Mouse (Mus musculus): ENCODE data around the gene Ttll11. TPM values are rescaled to one million over a fixed set of nuclear protein-coding genes. Genes with fewer than 3 reads are reported as not detected.

The Ttll11 gene
- polyA plus RNA-seq, 1 experiment from 2014 or later: 1.3 TPM

GRCm38 (mm10) chr2:35736061-35736460 lies 243.7 kb downstream of the Ttll11 start:
- Histone ChIP-seq H3K27me3 (ENCODE audit: control insufficient read depth, insufficient read depth, low read length) (no peaks in the 10 kb centered on the region), H3K4me1 (replicated peaks; ENCODE audit: control insufficient read depth, insufficient read depth, low read length) (no peaks in the 10 kb centered on the region), H3K9ac (ENCODE audit: low read depth, low read length) (no peak overlapping the region), H3K4me2 (replicated peaks; ENCODE audit: low read depth, low read length) (no peak overlapping the region), H3K9me3 (ENCODE audit: control insufficient read depth, low read length) (no peaks in the 10 kb centered on the region), H3K36me3 (ENCODE audit: control insufficient read depth, insufficient read depth, low read length) (no peaks in the 10 kb centered on the region), H3K4me3 (ENCODE audit: low read depth, low read length) (no peak overlapping the region), H3K27ac (ENCODE audit: low read depth, low read length) (no peak overlapping the region)
- ATAC-seq (ENCODE audit: low FRiP score): no peak
- DNase-seq (ENCODE audit: low spot score): no peak
- WGBS: 86% methylated on average over 2 of the region's 2 CpGs

DNA sequence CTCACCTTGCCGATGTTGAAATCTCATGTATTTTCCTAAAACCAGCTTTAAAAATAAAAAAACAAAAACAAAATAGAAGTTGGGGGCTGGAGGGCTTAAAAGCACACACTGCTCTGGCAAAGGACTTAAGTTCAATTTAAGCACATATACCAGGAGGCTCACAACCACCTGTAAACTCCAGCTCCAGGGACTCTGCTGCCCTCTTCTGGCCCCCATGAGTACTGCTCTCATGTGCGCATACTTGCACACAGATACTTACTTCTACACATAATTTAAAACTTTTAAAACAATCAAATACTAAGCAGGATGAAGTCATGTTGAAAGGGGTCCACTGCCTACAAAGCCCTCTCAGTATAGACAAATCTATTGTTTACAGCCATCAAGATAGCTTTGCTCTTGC lies 244.7 kb downstream of the Ttll11 start:
- Histone ChIP-seq H3K4me3 (ENCODE audit: low read depth, low read length) (no peak overlapping the region), H3K27ac (ENCODE audit: low read depth, low read length) (no peak overlapping the region), H3K27me3 (ENCODE audit: control insufficient read depth, insufficient read depth, low read length) (no peaks in the 10 kb centered on the region), H3K9me3 (ENCODE audit: control insufficient read depth, low read length) (no peaks in the 10 kb centered on the region), H3K4me2 (replicated peaks; ENCODE audit: low read depth, low read length) (no peak overlapping the region), H3K36me3 (ENCODE audit: control insufficient read depth, insufficient read depth, low read length) (no peaks in the 10 kb centered on the region), H3K4me1 (replicated peaks; ENCODE audit: control insufficient read depth, insufficient read depth, low read length) (no peaks in the 10 kb centered on the region), H3K9ac (ENCODE audit: low read depth, low read length) (no peak overlapping the region)
- DNase-seq (ENCODE audit: low spot score) (no peak), ATAC-seq (ENCODE audit: low FRiP score) (no peak)
- 92% methylated on average over 2 of the region's 2 CpGs for WGBS

DNA sequence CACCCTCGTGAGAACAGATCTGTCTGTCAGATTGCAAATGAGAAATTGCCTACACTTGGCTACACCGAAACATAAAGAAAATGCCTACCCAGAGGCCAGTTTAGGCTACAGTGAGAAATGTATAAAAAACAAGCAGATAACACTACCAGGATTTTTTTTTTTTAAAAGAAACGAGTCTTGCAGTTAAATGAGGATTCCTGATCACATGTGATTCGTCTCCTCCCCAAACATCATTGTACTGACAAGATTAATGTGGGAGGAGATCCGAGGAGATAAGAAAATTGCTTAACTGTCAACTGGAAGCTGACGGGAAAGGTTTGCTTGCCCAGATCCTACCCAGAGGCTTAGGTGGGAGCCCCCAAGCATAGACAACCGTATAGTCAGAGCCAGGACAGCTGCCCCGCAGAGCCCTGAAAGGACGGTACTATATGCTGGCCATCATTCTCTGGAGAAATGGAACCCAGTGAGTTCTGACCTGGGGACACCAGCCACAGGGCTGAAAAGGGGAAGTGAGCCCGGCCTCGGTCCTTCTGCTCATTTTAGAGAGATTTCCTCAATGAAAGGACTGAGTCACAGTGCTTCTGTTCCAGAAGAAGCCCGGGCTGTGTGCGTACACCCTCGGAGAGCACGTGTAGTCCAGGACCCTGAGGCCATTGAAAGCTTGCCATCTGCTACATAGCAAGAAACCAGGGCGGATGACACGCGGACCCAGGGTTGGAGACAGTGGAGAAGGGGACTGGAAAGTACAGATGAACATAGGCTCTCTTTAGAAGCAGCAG lies 247.9 kb downstream of the Ttll11 start:
- DNase-seq (ENCODE audit: low spot score) (no peak), ATAC-seq (ENCODE audit: low FRiP score) (peak; percentile 52; the same call in 1 of the 2 replicates)
- no peak overlapping the region for H3K27ac ChIP-seq (ENCODE audit: low read depth, low read length)
- no peaks in the 10 kb centered on the region for H3K27me3 ChIP-seq (ENCODE audit: control insufficient read depth, insufficient read depth, low read length)
- H3K9me3 ChIP-seq (ENCODE audit: control insufficient read depth, low read length): no peaks in the 10 kb centered on the region
- peaks cover 6% of the 10 kb centered on the region; the same call in 1 of the 2 replicates for H3K4me1 ChIP-seq (replicated peaks; ENCODE audit: control insufficient read depth, insufficient read depth, low read length)
- H3K4me3 ChIP-seq (ENCODE audit: low read depth, low read length): no peak overlapping the region
- H3K36me3 ChIP-seq (ENCODE audit: control insufficient read depth, insufficient read depth, low read length): peaks cover 3% of the 10 kb centered on the region; the same call in 1 of the 2 replicates
- no peak overlapping the region for H3K4me2 ChIP-seq (replicated peaks; ENCODE audit: low read depth, low read length)
- H3K9ac ChIP-seq (ENCODE audit: low read depth, low read length): no peak overlapping the region
- WGBS: 77% methylated on average over 18 of the region's 18 CpGs

DNA sequence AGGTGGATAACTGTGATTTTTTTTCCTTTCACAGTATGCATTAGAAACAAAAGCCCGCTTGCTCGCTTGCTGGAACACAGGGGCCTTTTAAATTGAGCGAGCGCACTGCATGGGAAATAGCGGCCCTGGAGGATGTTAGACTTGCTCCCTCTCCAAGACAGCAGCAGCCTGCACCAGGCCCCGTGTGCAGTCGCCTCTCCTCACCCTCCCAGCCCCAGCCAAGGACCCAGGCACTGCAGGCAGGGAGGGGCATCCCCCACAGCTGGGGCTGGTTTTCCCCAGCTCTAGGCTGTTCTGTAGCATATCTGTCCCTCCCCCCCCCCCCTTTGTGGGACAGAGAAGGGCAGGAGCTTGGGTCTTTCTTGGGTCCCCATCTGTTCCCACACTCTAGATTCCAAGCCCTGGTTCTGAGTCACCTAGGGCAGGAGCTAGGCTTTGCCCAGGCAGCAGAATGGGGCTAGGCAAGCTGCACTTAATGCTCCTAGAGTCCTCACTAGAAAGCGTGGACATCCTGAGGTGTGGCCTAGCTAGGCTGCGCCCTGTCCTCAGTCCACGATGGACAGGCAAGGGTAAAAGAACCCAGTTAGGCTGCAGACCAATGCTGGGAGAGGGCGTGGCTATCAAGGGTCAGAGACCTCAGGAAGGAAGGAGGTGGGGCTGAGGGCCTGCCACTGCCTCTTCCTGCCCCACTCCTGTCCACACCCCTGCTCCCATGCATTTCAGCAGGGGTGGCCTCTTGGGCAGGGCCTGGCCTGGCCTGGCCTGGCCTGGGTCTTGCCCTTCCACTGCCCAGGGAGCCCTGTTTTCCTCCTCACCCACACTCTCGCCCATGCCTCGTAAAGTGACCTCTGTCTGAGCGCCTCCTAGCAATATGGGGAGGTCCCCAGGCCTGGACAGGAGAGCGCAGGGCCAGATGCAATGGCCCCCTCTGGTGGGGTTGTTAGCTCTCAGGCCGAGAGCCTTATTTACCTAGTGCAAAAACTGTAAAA lies 250.3 kb downstream of the Ttll11 start:
- peak; percentile 39 for DNase-seq (ENCODE audit: low spot score)
- ATAC-seq (ENCODE audit: low FRiP score): peak; percentile 46
- peaks cover 6% of the 10 kb centered on the region; the same call in 1 of the 2 replicates for H3K4me1 ChIP-seq (replicated peaks; ENCODE audit: control insufficient read depth, insufficient read depth, low read length)
- no peak overlapping the region for H3K4me2 ChIP-seq (replicated peaks; ENCODE audit: low read depth, low read length)
- peak overlapping the region; percentile 24; the same call in 1 of the 2 replicates for H3K27ac ChIP-seq (ENCODE audit: low read depth, low read length)
- no peak overlapping the region for H3K4me3 ChIP-seq (ENCODE audit: low read depth, low read length)
- 49% methylated on average over 16 of the region's 16 CpGs for WGBS
- no peaks in the 10 kb centered on the region for H3K27me3 ChIP-seq (ENCODE audit: control insufficient read depth, insufficient read depth, low read length)
- 0 out of 2 replicates have a peak overlapping the region, but pooled peaks have one; percentile 17 for H3K9ac ChIP-seq (ENCODE audit: low read depth, low read length)
- H3K9me3 ChIP-seq (ENCODE audit: control insufficient read depth, low read length): no peaks in the 10 kb centered on the region
- H3K36me3 ChIP-seq (ENCODE audit: control insufficient read depth, insufficient read depth, low read length): peaks cover 3% of the 10 kb centered on the region; the same call in 1 of the 2 replicates

GRCm38 (mm10) chr2:35728633-35729032 lies 251.1 kb downstream of the Ttll11 start:
- no peak for DNase-seq (ENCODE audit: low spot score)
- no peak overlapping the region for H3K9ac ChIP-seq (ENCODE audit: low read depth, low read length)
- H3K27me3 ChIP-seq (ENCODE audit: control insufficient read depth, insufficient read depth, low read length): no peaks in the 10 kb centered on the region
- peaks cover 3% of the 10 kb centered on the region; the same call in 1 of the 2 replicates for H3K36me3 ChIP-seq (ENCODE audit: control insufficient read depth, insufficient read depth, low read length)
- no peak overlapping the region for H3K4me3 ChIP-seq (ENCODE audit: low read depth, low read length)
- peaks cover 6% of the 10 kb centered on the region; the same call in 1 of the 2 replicates for H3K4me1 ChIP-seq (replicated peaks; ENCODE audit: control insufficient read depth, insufficient read depth, low read length)
- H3K27ac ChIP-seq (ENCODE audit: low read depth, low read length): no peak overlapping the region
- H3K4me2 ChIP-seq (replicated peaks; ENCODE audit: low read depth, low read length): no peak overlapping the region
- no peaks in the 10 kb centered on the region for H3K9me3 ChIP-seq (ENCODE audit: control insufficient read depth, low read length)
- ATAC-seq (ENCODE audit: low FRiP score): no peak
- WGBS: 45% methylated on average over 5 of the region's 5 CpGs

- no peak for ATAC-seq (ENCODE audit: low FRiP score)
- 88% methylated on average over 7 of the region's 7 CpGs for WGBS
- Histone ChIP-seq H3K4me3 (ENCODE audit: low read depth, low read length) (no peak overlapping the region), H3K9ac (ENCODE audit: low read depth, low read length) (no peak overlapping the region), H3K27me3 (ENCODE audit: control insufficient read depth, insufficient read depth, low read length) (no peaks in the 10 kb centered on the region), H3K9me3 (ENCODE audit: control insufficient read depth, low read length) (no peaks in the 10 kb centered on the region), H3K36me3 (ENCODE audit: control insufficient read depth, insufficient read depth, low read length) (peaks cover 8% of the 10 kb centered on the region), H3K27ac (ENCODE audit: low read depth, low read length) (no peak overlapping the region), H3K4me2 (replicated peaks; ENCODE audit: low read depth, low read length) (no peak overlapping the region), H3K4me1 (replicated peaks; ENCODE audit: control insufficient read depth, insufficient read depth, low read length) (no peaks in the 10 kb centered on the region)
- no peak for DNase-seq (ENCODE audit: low spot score)
Measured at GRCm38 (mm10) chr2:35723691-35724090, 256.0 kb downstream of the Ttll11 start.

- peaks cover 7% of the 10 kb centered on the region for H3K36me3 ChIP-seq (ENCODE audit: control insufficient read depth, insufficient read depth, low read length)
- DNase-seq (ENCODE audit: low spot score): no peak
- H3K4me3 ChIP-seq (ENCODE audit: low read depth, low read length): no peak overlapping the region
- WGBS: 95% methylated on average over 6 of the region's 6 CpGs
- no peaks in the 10 kb centered on the region for H3K27me3 ChIP-seq (ENCODE audit: control insufficient read depth, insufficient read depth, low read length)
- H3K27ac ChIP-seq (ENCODE audit: low read depth, low read length): no peak overlapping the region
- H3K4me1 ChIP-seq (replicated peaks; ENCODE audit: control insufficient read depth, insufficient read depth, low read length): no peaks in the 10 kb centered on the region
- ATAC-seq (ENCODE audit: low FRiP score): no peak
- H3K9me3 ChIP-seq (ENCODE audit: control insufficient read depth, low read length): no peaks in the 10 kb centered on the region
- no peak overlapping the region for H3K9ac ChIP-seq (ENCODE audit: low read depth, low read length)
- H3K4me2 ChIP-seq (replicated peaks; ENCODE audit: low read depth, low read length): no peak overlapping the region
Measured at GRCm38 (mm10) chr2:35723267-35723666, 256.4 kb downstream of the Ttll11 start.

DNA sequence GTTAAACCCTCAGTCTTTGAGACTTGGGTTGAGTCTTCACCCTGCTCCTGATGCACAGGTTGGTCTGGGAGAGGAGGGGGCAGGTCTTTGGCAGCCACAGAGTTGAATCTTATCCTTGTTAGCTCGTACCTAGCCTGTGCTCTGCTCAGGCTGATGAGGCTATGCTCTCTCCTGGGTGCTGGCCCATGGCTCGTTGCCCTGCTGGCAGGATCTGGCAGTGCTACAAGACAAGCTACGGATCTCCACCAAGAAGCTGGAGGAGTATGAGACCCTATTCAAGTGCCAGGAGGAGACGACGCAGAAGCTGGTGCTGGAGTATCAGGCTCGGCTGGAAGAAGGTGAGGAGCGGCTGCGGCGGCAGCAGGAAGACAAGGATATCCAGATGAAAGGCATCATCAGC lies 256.9 kb downstream of the Ttll11 start:
- DNase-seq (ENCODE audit: low spot score) (no peak), ATAC-seq (ENCODE audit: low FRiP score) (no peak)
- Histone ChIP-seq H3K27ac (ENCODE audit: low read depth, low read length) (no peak overlapping the region), H3K9ac (ENCODE audit: low read depth, low read length) (no peak overlapping the region), H3K9me3 (ENCODE audit: control insufficient read depth, low read length) (no peaks in the 10 kb centered on the region), H3K4me2 (replicated peaks; ENCODE audit: low read depth, low read length) (no peak overlapping the region), H3K36me3 (ENCODE audit: control insufficient read depth, insufficient read depth, low read length) (peaks cover 6% of the 10 kb centered on the region), H3K27me3 (ENCODE audit: control insufficient read depth, insufficient read depth, low read length) (no peaks in the 10 kb centered on the region), H3K4me1 (replicated peaks; ENCODE audit: control insufficient read depth, insufficient read depth, low read length) (no peaks in the 10 kb centered on the region), H3K4me3 (ENCODE audit: low read depth, low read length) (no peak overlapping the region)
- WGBS: 84% methylated on average over 9 of the region's 9 CpGs
